Mouse (Mus musculus) adrenal gland, adult (tissue): ENCODE results near the gene Fam151b.

ENCODE experiments used
- DNase-seq, 2 experiments: peaks; one replicate each; pipeline ENCODE4 v3.0.0; 2022 to 2023; ENCODE audit warnings: low spot score in 1 of 2; ENCODE audit not compliant: inconsistent age in 2 of 2

Gene Fam151b

DNA sequence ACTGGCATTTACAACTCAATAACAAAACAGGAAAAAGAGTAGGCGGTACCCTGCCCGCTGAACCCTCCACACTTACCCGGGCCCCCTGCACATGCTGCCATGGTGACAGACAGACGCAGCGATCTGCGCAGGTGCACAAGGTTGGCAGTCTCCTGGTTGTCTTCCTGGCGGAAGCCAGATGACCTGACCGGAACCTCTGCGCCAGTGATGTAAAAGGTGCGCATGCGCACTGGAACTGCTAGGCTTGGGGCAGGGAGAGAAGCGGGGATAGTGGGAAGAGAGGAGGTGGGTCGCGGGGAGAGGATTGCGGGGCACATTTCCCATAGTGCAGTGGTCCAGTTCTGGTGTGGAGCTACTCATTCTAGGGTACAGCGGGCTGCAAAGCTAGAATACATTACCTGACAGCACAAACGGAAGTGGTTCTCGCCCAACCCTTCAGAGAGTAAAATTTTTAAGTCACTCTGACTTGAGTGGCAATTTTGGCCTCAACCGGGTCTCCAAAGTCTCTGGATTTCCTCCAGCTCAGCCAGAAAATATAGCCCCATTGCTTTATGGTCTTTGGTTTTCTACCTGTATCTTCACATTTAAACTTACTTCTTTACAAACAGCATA is at the start of gene Fam151b:
TSS of gene Fam151b (minus strand) at position 164 of the 612 bp plus-strand sequence.
- peak; percentile 94 to 97 for DNase-seq

DNA sequence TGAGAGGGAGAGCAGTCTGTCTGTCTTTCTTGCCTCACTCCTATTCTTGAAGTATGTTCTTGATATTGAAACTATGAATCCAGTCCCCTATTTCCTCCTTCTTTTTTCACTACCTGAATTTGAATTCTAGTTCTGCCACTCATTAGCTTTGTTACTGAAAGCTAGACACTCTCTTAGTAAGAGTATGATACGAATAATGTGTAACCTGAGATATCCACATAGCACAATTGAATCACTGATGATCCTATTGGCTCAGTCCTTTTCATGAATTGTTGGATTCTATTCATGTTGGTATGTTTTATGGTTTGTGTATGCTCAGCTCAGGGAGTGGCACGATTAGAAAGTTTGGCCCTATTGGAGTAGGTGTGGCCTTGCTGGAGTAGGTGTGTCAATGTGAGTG is 48.4 kb upstream of the Fam151b start:
- DNase-seq = no peak

- no peak for DNase-seq
These were observed 47.4 kb upstream of the Fam151b start for GRCm38 (mm10) chr13:92531237-92531636.

DNA sequence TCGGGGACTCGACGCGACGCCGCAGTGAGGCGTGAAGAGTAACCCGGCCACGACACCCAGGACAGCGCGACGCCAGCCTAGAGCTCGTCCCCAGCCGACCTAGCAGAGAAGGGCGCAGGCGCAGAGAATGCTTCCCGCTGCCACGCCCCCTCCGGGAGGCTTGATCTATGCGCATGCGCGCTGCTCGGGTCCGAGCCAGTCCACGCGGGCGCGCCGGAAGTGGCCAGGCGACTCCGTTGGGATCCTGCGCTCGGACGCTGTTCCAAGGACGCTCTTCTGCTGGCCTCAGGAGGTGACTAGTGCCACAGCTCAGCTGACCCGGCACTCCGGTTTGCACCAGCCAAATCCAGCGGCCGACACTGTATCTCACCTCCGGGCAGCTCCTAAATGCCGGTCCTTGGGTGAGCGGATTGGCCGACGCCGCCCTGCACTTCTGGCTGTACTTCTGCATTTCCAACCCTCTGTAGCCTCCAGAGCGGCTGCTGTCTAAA is 47.0 kb upstream of the Fam151b start, which contains the start of gene Zfyve16:
TSS of gene Zfyve16 (minus strand) at position 148 of the 491 bp plus-strand sequence.
- DNase-seq = peak; percentile 98 to 100

DNA sequence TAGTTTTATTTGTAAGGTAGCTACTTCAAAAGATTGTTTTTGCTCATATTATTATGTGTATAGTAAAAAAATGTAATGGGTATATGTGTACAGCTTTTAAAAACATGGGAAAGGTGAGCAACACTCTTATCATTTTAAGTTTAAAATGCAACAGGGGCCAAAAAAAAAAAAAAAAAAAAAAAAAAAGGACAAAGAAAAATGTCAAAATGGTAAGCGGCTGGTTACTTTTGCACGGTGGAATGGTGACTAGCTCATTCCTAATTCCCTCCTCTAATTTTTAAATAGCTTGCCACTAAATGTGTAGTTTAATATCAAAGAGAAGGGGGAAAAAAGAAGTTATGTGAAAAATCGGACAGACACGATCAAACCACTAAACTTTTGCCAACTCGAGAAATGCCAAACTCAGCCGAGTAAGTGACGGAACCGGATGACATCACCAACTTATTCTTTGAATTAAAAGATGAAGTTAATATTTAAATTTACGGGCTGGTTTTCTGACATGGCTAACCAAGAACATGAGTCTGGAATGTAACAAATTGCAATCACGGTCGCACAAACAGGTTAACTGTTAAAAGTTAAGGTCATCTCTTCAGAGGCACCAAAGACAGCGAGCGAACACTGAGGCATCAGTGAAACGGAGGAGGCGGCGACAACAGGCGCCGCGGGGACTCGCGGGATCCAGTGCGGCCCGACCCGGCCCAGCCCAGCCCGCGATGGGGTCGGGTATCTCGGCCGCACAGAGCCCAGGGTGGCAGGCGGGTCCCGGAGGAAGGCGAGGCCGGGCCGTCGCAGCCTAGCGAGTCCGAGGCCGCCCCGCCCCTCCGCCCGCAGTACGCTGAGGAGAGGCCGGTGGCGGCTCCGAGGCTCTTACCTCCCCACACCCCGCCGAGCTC is 46.3 kb upstream of the Fam151b start:
- no peak for DNase-seq

DNA sequence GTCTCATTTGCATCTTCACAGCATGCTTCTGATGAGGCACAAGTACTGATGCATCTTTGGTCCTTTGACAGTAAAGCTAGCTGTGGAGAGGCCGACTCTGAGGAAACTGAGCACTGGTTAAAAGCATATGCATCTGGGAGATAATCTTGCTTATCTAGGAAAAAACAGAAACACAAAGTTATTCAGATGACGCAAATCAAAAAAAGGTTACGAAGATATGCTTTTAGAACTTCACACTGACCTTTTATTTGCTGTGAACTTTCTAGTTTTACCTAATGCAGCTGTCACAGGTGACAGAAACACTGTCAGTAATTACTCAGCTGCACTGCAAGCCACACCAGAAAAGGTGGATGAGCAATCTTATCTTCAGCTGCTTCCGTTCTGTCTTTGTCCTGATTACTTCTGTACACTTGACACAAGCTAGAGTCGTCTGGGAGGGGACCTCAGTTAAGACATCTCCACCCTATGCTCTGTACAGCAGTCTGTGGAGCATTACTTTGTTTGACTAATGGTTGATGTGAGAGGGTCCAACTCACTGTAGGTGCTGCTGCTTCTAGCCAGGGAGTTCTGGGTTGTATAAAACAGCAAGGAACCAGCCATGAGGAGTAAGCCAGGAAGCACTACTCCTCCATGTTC is 39.5 kb upstream of the Fam151b start:
- DNase-seq = no peak

- peak; percentile 51 to 76 for DNase-seq
These were observed 21.1 kb upstream of the Fam151b start for GRCm38 (mm10) chr13:92504871-92505270.

GRCm38 (mm10) chr13:92491923-92492322 is 8.1 kb upstream of the Fam151b start:
- DNase-seq = no peak

DNA sequence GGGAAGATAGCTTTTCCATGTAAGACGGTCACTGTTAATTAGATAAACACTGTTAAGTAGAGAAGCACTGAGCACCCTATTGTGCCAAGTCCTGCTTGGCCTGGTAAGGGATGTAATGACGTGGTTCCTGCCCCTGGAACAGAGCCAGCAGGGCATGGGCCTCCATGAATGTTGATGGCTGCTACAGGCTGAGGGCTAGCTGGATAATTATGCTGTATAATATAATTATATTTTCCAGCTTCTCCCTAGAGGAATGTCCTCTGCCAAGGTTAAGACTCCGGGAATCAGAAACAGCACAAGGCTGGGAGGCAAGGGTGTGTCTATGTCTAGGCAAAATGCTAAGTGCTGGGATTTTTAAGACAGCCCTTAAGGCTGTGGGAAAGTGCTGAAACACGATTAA is 7.0 kb upstream of the Fam151b start:
- peak in 1 of 2 experiments; percentile 40 for DNase-seq

GRCm38 (mm10) chr13:92483348-92483747 is 467 bp downstream of the Fam151b start:
- peak; percentile 54 to 82 for DNase-seq

DNA sequence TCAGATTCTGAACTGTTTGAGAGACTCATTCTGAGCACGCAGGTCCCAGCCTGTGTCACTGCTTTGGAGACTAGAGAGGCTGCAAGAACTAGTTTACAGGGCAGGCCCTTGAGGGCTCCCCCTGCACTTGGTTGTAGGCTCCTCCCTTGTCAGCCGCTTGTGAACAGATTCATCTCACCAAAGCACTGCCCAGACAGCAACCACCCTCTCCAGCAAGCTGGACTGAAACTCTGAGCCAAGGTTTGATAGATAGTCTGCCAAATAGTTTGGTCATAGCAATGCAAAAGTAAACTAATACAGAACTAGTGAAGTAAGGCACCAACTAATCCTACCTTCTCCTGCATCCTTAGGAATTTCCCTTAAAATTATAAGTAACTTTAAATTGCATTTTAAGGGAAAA is 13.7 kb downstream of the Fam151b start:
- no peak for DNase-seq

- no peak for DNase-seq
These were observed 14.4 kb downstream of the Fam151b start for GRCm38 (mm10) chr13:92469381-92469780.

GRCm38 (mm10) chr13:92467891-92468290 is 15.9 kb downstream of the Fam151b start:
- no peak for DNase-seq

GRCm38 (mm10) chr13:92464698-92465097 is 19.1 kb downstream of the Fam151b start:
- DNase-seq = no peak

GRCm38 (mm10) chr13:92446872-92447271 is 36.9 kb downstream of the Fam151b start:
- DNase-seq = no peak

- no peak for DNase-seq
These were observed 43.5 kb downstream of the Fam151b start for GRCm38 (mm10) chr13:92440286-92440685.

GRCm38 (mm10) chr13:92438656-92439055 is 45.2 kb downstream of the Fam151b start:
- DNase-seq = no peak

GRCm38 (mm10) chr13:92427351-92427855 is 56.4 kb downstream of the Fam151b start:
- no peak for DNase-seq

DNA sequence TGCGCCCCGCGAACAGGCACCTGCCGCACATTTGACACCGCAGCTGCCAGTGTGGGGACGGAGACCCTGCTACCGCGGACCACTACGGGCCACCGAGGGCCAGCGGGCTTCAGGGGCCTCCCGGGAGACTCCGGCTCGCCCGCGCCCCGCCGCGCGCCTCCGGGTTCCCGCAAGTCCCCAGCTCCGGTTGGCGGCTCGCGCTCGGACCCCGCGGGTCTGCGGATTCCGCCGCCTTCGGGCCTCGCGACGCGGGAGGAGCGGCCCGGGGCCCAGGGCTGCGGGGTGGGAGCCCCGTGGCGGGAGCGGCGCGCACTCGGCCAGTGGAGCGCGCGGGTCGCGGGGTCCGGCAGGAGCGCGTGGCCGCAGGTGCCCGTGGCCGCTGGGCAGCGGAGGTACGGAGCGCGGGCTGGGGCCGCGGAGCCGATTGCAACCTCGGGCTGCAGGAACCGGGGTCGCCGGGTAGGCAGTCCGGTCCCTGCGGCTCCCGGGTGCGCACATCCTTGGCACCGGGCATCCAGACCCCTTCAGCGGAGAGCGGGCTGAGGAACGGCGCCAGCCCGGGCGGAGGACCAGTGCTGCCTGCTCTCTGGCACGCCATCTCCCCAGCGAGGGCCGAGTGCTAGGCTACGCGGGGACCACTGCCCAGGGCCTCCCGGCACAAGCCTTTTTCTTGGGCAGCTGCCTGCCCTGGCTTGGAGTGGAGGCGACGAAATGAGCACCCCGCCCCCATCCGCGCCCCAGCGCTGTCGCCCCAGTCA is 57.3 kb downstream of the Fam151b start:
- peak; percentile 12 to 56 for DNase-seq

DNA sequence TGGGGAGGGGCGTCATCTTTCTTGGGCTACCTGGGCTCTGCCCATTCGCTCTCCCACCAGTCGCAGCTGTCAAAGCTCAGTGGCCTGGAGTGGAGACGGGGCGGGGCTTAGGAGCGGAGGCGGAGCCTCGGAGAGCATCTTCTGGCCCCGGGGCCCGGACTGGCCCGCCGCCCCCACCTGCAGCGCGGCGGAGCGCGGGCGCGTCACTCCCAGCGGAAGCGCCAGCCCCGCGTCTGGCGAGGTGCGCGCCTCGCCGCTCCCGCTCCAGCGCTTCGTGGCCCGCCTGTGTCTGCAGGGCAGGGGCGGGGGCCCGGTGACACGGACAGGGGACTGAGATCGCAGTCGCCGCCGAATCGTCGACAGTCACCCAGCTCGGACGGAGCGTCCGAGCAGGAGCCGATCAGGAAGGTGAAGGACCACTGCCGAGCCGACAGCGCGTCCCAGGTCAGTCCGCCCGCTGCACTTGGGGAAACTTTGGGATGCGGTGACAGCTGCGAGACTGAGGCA is 58.0 kb downstream of the Fam151b start, which contains the start of gene Ankrd34b:
TSS of gene Ankrd34b (plus strand) at position 139 of the 507 bp plus-strand sequence.
- peak; percentile 48 to 64 for DNase-seq
